Mouse (Mus musculus) brown adipose tissue, adult 24 weeks (tissue): ENCODE data around the gene Shisa6. TPM values are rescaled to one million over a fixed set of nuclear protein-coding genes. Genes with fewer than 3 reads are reported as not detected.

ENCODE experiments used
- H3K27ac ChIP-seq: fragments of 200-500 bp; replicated peaks from 2 replicates; pipeline ENCODE4 v1.5.1; 2012; ENCODE audit warnings: low read depth, mild to moderate bottlenecking, low read length
- H3K4me1 ChIP-seq: fragments of 200-500 bp; 2 replicates; pipeline ENCODE4 v1.6.1; 2012; ENCODE audit warnings: low read length, mixed read lengths; ENCODE audit not compliant: control insufficient read depth, insufficient read depth, insufficient read length
- H3K4me3 ChIP-seq: fragments of 200-500 bp; 2 replicates; pipeline ENCODE4 v1.5.1; 2012; ENCODE audit warnings: low read depth, mild to moderate bottlenecking, low read length, moderate library complexity; ENCODE audit not compliant: insufficient read depth
- polyA plus RNA-seq: library from polyadenylated mRNA; stranded (reverse); fragments of >200 nt; gene quantifications from 2 replicates; pipeline ENCODE4 v1.2.4, GENCODE M21; 2012; ENCODE audit not compliant: missing spikeins, insufficient read depth, insufficient read length

The Shisa6 gene
- polyA plus RNA-seq, 1 experiment = not detected

GRCm38 (mm10) chr11:66369764-66370163 is 156.0 kb downstream of the Shisa6 start:
- Histone ChIP-seq H3K4me3 (no peak overlapping the region), H3K27ac (no peak overlapping the region), H3K4me1 (no peaks in the 10 kb centered on the region)

GRCm38 (mm10) chr11:66366809-66367685 is 158.7 kb downstream of the Shisa6 start:
- Histone ChIP-seq H3K4me1 (no peaks in the 10 kb centered on the region), H3K27ac (no peak overlapping the region), H3K4me3 (no peak overlapping the region)

DNA sequence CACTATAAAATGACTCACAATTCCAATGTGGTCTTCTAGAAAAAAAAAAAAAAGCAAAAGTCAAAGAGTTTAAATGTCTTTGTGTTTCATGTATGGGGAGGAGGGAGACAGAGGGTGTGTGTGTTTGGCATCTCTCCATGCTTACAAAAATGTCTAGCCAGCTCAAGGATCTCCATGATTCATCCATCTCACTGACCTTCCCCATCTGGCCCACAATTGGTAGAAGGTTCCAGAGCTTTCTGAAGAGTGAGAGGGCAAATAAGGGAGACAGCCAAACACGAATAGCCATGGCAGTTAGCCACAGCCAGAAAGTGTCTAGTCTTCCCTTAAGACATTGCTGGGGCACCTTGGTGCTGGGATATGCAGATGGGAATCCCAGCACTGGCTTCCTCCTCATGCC is 166.0 kb downstream of the Shisa6 start:
- H3K27ac ChIP-seq = no peak overlapping the region

GRCm38 (mm10) chr11:66344822-66345221 is 180.9 kb downstream of the Shisa6 start:
- no peak overlapping the region for H3K27ac ChIP-seq
- H3K4me3 ChIP-seq = no peak overlapping the region
- no peaks in the 10 kb centered on the region for H3K4me1 ChIP-seq

More for the DNA sequence above, 166.0 kb downstream of the Shisa6 start:
- no peak overlapping the region for H3K4me3 ChIP-seq
- no peaks in the 10 kb centered on the region for H3K4me1 ChIP-seq

DNA sequence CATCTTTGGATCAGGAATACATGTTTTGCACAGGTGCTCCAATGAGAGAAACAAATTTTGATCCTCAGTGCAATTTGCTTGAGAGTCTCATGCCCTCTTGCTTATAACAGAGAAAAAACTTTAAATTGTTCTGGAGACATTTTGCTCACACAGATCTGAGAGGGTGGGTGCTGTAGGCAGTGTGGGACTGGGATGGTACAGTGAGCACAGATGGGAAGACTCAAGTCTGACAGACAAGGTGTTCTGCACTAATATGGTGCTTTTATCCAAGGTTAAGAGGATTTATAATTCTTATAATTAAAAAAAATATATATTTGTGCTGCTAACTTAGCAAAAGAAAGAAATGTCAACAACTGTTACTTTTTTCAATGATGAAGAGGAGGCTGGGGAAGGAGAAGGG is 189.5 kb downstream of the Shisa6 start:
- Histone ChIP-seq H3K4me1 (no peaks in the 10 kb centered on the region), H3K27ac (no peak overlapping the region)

DNA sequence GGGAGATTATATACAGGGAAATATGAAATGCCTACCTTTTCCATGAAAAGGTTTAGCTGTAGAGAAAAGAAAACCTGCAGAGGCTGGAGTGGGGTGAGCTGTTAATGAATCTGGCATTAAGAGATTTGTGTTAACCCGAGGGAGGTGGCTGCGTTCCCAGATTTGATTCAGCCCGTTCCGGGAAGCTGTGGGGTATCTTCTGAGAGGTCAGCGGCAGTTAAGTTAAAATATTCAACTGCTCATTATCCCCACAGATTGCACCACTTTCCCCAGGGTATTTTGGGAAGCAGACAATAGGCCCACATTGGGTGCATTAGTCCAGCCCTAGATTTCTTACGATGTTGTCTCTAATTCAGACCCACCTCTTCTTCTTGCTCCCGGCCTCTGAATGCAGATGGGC is 213.0 kb downstream of the Shisa6 start:
- Histone ChIP-seq H3K27ac (no peak overlapping the region), H3K4me3 (no peak overlapping the region)

More for the DNA sequence above, 189.5 kb downstream of the Shisa6 start:
- no peak overlapping the region for H3K4me3 ChIP-seq

DNA sequence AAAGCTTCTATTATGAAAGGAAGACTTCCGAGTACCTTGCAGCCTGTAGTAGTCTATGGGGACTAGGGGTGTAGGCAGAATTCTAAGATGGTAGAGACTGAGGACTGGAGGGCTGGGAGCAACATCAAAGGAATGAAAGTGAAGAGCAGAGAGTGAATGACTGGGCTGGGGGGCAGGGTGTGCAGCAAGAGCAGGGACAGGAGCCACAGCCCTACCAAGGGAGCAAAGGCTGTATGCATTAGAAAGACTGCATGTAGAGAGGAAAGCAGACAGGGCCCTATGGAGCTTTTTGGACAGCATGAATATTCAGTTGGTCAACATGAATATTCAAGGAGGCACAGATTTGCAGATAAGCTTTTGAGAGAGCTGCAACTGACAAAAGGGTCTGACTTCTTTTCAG is 221.4 kb downstream of the Shisa6 start:
- no peak overlapping the region for H3K27ac ChIP-seq
- no peaks in the 10 kb centered on the region for H3K4me1 ChIP-seq
- H3K4me3 ChIP-seq = no peak overlapping the region

More for the DNA sequence above, 213.0 kb downstream of the Shisa6 start:
- H3K4me1 ChIP-seq = no peaks in the 10 kb centered on the region

DNA sequence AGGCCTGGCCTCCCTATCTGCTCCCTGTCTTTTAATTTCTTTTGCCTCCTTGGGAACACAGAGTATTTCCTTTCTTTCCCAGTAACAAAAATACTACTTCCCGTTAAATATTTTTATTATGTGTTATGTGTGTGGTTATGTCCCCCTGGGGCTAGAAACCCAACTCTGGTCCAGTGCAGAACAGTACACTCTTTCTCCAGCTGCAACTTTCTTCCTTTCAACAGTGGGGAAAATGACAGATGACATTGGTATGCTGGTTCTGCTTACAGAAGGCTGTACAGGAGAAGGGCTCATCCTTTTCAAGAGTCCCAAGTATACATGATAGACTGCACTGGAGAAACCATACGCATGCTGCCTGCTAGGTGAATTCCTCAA is 251.1 kb downstream of the Shisa6 start:
- no peaks in the 10 kb centered on the region; the same call in 1 of the 2 replicates for H3K4me1 ChIP-seq
- H3K27ac ChIP-seq = no peak overlapping the region
- H3K4me3 ChIP-seq = no peak overlapping the region

GRCm38 (mm10) chr11:66273904-66274706 is 251.7 kb downstream of the Shisa6 start:
- H3K4me1 ChIP-seq = no peaks in the 10 kb centered on the region; the same call in 1 of the 2 replicates
- H3K27ac ChIP-seq = no peak overlapping the region
- no peak overlapping the region for H3K4me3 ChIP-seq

GRCm38 (mm10) chr11:66267029-66267428 is 258.7 kb downstream of the Shisa6 start:
- H3K27ac ChIP-seq = no peak overlapping the region
- no peaks in the 10 kb centered on the region for H3K4me1 ChIP-seq
- no peak overlapping the region for H3K4me3 ChIP-seq

GRCm38 (mm10) chr11:66265336-66265990 is 260.3 kb downstream of the Shisa6 start:
- Histone ChIP-seq H3K27ac (no peak overlapping the region), H3K4me3 (no peak overlapping the region), H3K4me1 (no peaks in the 10 kb centered on the region)

DNA sequence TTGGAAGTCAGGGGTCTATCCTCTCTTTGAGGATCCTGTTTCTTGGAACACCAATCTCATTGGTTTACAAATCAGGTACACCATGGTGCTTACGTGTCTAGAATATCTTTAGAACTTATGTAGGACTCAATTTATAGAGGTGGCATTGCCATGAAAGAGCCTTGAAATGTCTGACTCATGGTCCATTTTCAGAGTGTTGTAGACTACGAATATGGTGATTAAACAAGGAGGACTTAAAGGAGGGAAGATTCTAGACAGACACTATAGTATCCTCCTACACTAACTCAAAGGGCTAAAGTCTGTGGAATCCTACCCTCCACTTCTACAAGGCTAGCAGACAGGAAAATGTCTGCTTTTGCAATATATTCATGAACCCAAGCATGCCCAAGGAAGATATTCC is 265.6 kb downstream of the Shisa6 start:
- H3K4me1 ChIP-seq = no peaks in the 10 kb centered on the region

GRCm38 (mm10) chr11:66258851-66259250 is 266.9 kb downstream of the Shisa6 start:
- H3K27ac ChIP-seq = no peak overlapping the region
- H3K4me3 ChIP-seq = no peak overlapping the region
- H3K4me1 ChIP-seq = no peaks in the 10 kb centered on the region

More for the DNA sequence above, 265.6 kb downstream of the Shisa6 start:
- Histone ChIP-seq H3K27ac (no peak overlapping the region), H3K4me3 (no peak overlapping the region)

GRCm38 (mm10) chr11:66247115-66247514 is 278.6 kb downstream of the Shisa6 start:
- Histone ChIP-seq H3K4me3 (no peak overlapping the region), H3K27ac (no peak overlapping the region), H3K4me1 (no peaks in the 10 kb centered on the region)

- H3K4me1 ChIP-seq = no peaks in the 10 kb centered on the region
- no peak overlapping the region for H3K4me3 ChIP-seq
- no peak overlapping the region for H3K27ac ChIP-seq
These were observed 289.2 kb downstream of the Shisa6 start for GRCm38 (mm10) chr11:66236557-66236956.
